Mouse (Mus musculus) CH12.LX (cell line): ENCODE results near the gene Hist1h1b.
"Not testable (repeated sequence)": the region's sequence is repeated elsewhere in the genome, so short reads cannot be mapped to it uniquely, and the experiment has no call there.

Source experiments
- CHD2 ChIP-seq: IDR thresholded peaks from 2 replicates; pipeline ENCODE4 v1.6.1; 2011; ENCODE audit warnings: low read length, improper control_type of control experiment
- CTCF ChIP-seq, 2 experiments: IDR thresholded peaks in 1 of 2; conservative IDR thresholded peaks in 1 of 2; 2 replicates each; pipeline ENCODE4 v1.5.1; 2011 to 2012; ENCODE audit warnings: low read depth in 2 of 2, low read length in 2 of 2, improper control_type of control experiment in 1 of 2, inconsistent platforms in 1 of 2, mild to moderate bottlenecking in 1 of 2, moderate library complexity in 1 of 2
- E2F4 ChIP-seq: IDR thresholded peaks from 2 replicates; pipeline ENCODE4 v1.6.1; 2011; ENCODE audit warnings: low read depth, low read length, improper control_type of control experiment; ENCODE audit not compliant: insufficient replicate concordance
- GABPA ChIP-seq: IDR thresholded peaks from 2 replicates; pipeline ENCODE4 v1.6.1; 2012; ENCODE audit warnings: low read depth, low read length, improper control_type of control experiment, inconsistent platforms; ENCODE audit not compliant: insufficient replicate concordance
- MAX ChIP-seq: IDR thresholded peaks from 2 replicates; pipeline ENCODE4 v1.6.1; 2011; ENCODE audit warnings: low read length, improper control_type of control experiment
- MEF2A ChIP-seq: IDR thresholded peaks from 2 replicates; pipeline ENCODE4 v1.6.1; 2014; ENCODE audit warnings: low read depth, mild to moderate bottlenecking, inconsistent platforms, low read length, improper control_type of control experiment, borderline replicate concordance
- NELFE ChIP-seq: IDR thresholded peaks from 2 replicates; pipeline ENCODE4 v1.6.1; 2011; ENCODE audit warnings: low read depth, low read length, improper control_type of control experiment
- NRF1 ChIP-seq: IDR thresholded peaks from 2 replicates; pipeline ENCODE4 v1.6.1; 2014; ENCODE audit warnings: low read depth, mild to moderate bottlenecking, inconsistent platforms, low read length, improper control_type of control experiment, moderate library complexity
- SIN3A ChIP-seq: IDR thresholded peaks from 2 replicates; pipeline ENCODE4 v1.6.1; 2012; ENCODE audit warnings: low read length, improper control_type of control experiment, inconsistent platforms
- TCF12 ChIP-seq: IDR thresholded peaks from 2 replicates; pipeline ENCODE4 v1.6.1; 2014; ENCODE audit warnings: low read depth, mild to moderate bottlenecking, inconsistent platforms, low read length, improper control_type of control experiment
- ZC3H11A ChIP-seq: IDR thresholded peaks from 2 replicates; pipeline ENCODE4 v1.6.1; 2012; ENCODE audit warnings: low read depth, mild to moderate bottlenecking, inconsistent platforms, low read length, improper control_type of control experiment

GRCm38 (mm10) chr13:21786899-21787629 is 6.6 kb upstream of the Hist1h1b start, which contains the start of the genes Hist1h2an and Hist1h2bp:
- TF ChIP-seq E2F4, result peak; percentile 94
- not testable (repeated sequence) for TF ChIP-seq CTCF (conservative IDR thresholded peaks at IDR 0.05 in 1 of 2, IDR thresholded peaks at IDR 0.05 in 1 of 2; ENCODE audit: low read depth in 2 of 2, low read length in 2 of 2); GABPA; MEF2A; SIN3A; ZC3H11A; TCF12
- peak; percentile 68 for TF ChIP-seq NRF1
- TF ChIP-seq MAX, result peak; percentile 58
- TF ChIP-seq NELFE, result peak; percentile 49
- TF ChIP-seq CHD2, result peak; percentile 91
